Mouse (Mus musculus) brain, embryonic 14.5 days (tissue): ENCODE data around the gene Spg7.

Source experiments
- CTCF ChIP-seq: fragments of 200-500 bp; IDR thresholded peaks from 2 replicates; pipeline ENCODE4 v1.5.1; 2012; ENCODE audit warnings: inconsistent platforms, mild to moderate bottlenecking, moderate library complexity, borderline replicate concordance; ENCODE audit not compliant: insufficient read depth, insufficient read length; ENCODE audit errors: extremely low read depth
- POLR2A ChIP-seq: fragments of 200-500 bp; IDR thresholded peaks from 2 replicates; pipeline ENCODE4 v1.6.1; 2012; ENCODE audit warnings: mild to moderate bottlenecking, inconsistent platforms, borderline replicate concordance; ENCODE audit not compliant: poor library complexity, insufficient read depth, insufficient read length, severe bottlenecking; ENCODE audit errors: extremely low read depth

DNA sequence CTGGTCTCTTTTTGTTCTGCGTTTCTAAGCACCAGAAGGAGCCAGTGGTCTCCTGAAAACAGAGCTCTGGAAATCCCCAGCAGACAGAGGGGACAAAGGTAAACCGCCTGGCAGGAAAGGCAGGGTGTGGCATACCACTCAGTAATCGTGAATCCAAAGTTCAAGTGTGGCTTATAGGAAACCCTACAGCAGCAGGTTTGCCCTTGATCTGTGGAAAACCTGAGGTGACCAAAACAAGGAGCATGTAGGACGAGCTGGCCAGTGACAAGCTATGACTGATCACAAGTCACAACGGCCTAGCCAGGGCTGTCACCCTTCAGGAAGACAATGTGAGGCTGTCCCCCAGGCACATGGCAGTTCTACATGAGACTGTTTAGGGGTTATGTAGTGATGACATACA, 11.3 kb upstream of the Spg7 start:
- TF ChIP-seq CTCF (no peak), POLR2A (no peak)
